Mouse (Mus musculus) megakaryocyte, embryonic 14.5 days (primary cell): ENCODE data around the gene Shq1.

ENCODE experiments used
- FLI1 ChIP-seq: IDR thresholded peaks from 2 replicates; pipeline ENCODE4 v1.6.1; 2012; ENCODE audit warnings: low read length, inconsistent platforms, mixed read lengths
- GATA1 ChIP-seq: IDR thresholded peaks from 3 replicates; pipeline ENCODE4 v1.6.1; 2012; ENCODE audit warnings: mixed read lengths, low read length, inconsistent platforms, borderline replicate concordance

DNA sequence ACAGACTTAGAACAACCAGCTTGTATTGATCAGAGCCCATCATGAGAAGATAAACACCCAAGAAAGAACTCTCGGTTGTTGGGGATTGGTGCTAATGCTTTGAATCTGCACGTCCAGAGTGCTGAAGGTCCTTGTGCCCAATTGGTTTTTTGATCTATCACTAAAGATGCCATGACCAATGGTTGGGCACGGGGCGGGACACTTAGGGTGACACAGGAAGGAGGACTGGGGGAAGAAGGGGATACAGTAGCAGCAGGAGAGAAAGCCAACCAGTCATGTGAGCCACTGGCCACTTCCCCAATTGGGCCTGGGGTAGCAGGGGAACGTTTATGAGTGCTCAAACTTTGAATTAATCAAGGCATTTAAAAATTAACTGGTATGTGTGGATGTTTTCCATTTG is 23.8 kb downstream of the Shq1 start:
- TF ChIP-seq GATA1 (no peak), FLI1 (no peak)
